Mouse (Mus musculus): ENCODE measurements around the gene Gadd45b. TPM values are rescaled to one million over a fixed set of nuclear protein-coding genes. Genes with fewer than 3 reads are reported as not detected.
A peak's percentile ranks its signal among the peaks of the same experiment; 100 is the strongest.

Gene Gadd45b
- polyA plus RNA-seq, 1 experiment from 2014 or later, result 5.0 TPM

- Histone ChIP-seq H3K9ac (ENCODE audit: low read depth, low read length) (no peak overlapping the region), H3K27ac (ENCODE audit: low read depth, low read length) (no peak overlapping the region), H3K4me3 (ENCODE audit: low read depth, low read length) (peak overlapping the region; percentile 46), H3K27me3 (replicated peaks; ENCODE audit: control insufficient read depth, insufficient read depth, low read length) (peaks cover 65% of the 10 kb centered on the region), H3K36me3 (ENCODE audit: control insufficient read depth, insufficient read depth, low read length) (no peaks in the 10 kb centered on the region), H3K4me1 (replicated peaks; ENCODE audit: control insufficient read depth, insufficient read depth, low read length) (peaks cover 58% of the 10 kb centered on the region), H3K4me2 (peak overlapping the region; percentile 99), H3K9me3 (ENCODE audit: control insufficient read depth, low read length) (no peaks in the 10 kb centered on the region)
- ATAC-seq (replicated peaks; ENCODE audit: low FRiP score) (no peak), DNase-seq (ENCODE audit: low spot score) (no peak)
- WGBS, result 2% methylated on average over 26 of the region's 26 CpGs
These were observed 1.8 kb downstream of the Gadd45b start for GRCm38 (mm10) chr10:80931695-80932094.

- no peak for ATAC-seq (replicated peaks; ENCODE audit: low FRiP score)
- Histone ChIP-seq H3K27me3 (replicated peaks; ENCODE audit: control insufficient read depth, insufficient read depth, low read length) (peaks cover 71% of the 10 kb centered on the region), H3K9me3 (ENCODE audit: control insufficient read depth, low read length) (no peaks in the 10 kb centered on the region), H3K4me3 (ENCODE audit: low read depth, low read length) (peak overlapping the region; percentile 46), H3K4me2 (peak overlapping the region; percentile 99), H3K27ac (ENCODE audit: low read depth, low read length) (no peak overlapping the region), H3K9ac (ENCODE audit: low read depth, low read length) (0 out of 2 replicates have a peak overlapping the region, but pooled peaks have one; percentile 48), H3K36me3 (ENCODE audit: control insufficient read depth, insufficient read depth, low read length) (no peaks in the 10 kb centered on the region), H3K4me1 (replicated peaks; ENCODE audit: control insufficient read depth, insufficient read depth, low read length) (peaks cover 63% of the 10 kb centered on the region)
- DNase-seq (ENCODE audit: low spot score), result peak; percentile 59
- WGBS, result 2% methylated on average over 20 of the region's 20 CpGs
These were observed 2.3 kb downstream of the Gadd45b start for GRCm38 (mm10) chr10:80932206-80932605.

GRCm38 (mm10) chr10:80932700-80933420, 3.0 kb downstream of the Gadd45b start:
- H3K27me3 ChIP-seq (replicated peaks; ENCODE audit: control insufficient read depth, insufficient read depth, low read length), result peaks cover 77% of the 10 kb centered on the region
- ATAC-seq (replicated peaks; ENCODE audit: low FRiP score), result no peak
- H3K9ac ChIP-seq (ENCODE audit: low read depth, low read length), result 0 out of 2 replicates have a peak overlapping the region, but pooled peaks have one; percentile 48
- H3K27ac ChIP-seq (ENCODE audit: low read depth, low read length), result no peak overlapping the region
- H3K36me3 ChIP-seq (ENCODE audit: control insufficient read depth, insufficient read depth, low read length), result no peaks in the 10 kb centered on the region
- no peak for DNase-seq (ENCODE audit: low spot score)
- 1% methylated on average over 17 of the region's 17 CpGs for WGBS
- peak overlapping the region; percentile 99 for H3K4me2 ChIP-seq
- no peaks in the 10 kb centered on the region for H3K9me3 ChIP-seq (ENCODE audit: control insufficient read depth, low read length)
- peaks cover 69% of the 10 kb centered on the region for H3K4me1 ChIP-seq (replicated peaks; ENCODE audit: control insufficient read depth, insufficient read depth, low read length)
- H3K4me3 ChIP-seq (ENCODE audit: low read depth, low read length), result peak overlapping the region; percentile 46

GRCm38 (mm10) chr10:80933421-80933979, 3.6 kb downstream of the Gadd45b start:
- Histone ChIP-seq H3K9ac (ENCODE audit: low read depth, low read length) (no peak overlapping the region), H3K4me2 (peak overlapping the region; percentile 99), H3K36me3 (ENCODE audit: control insufficient read depth, insufficient read depth, low read length) (no peaks in the 10 kb centered on the region), H3K9me3 (ENCODE audit: control insufficient read depth, low read length) (no peaks in the 10 kb centered on the region), H3K27me3 (replicated peaks; ENCODE audit: control insufficient read depth, insufficient read depth, low read length) (peaks cover 78% of the 10 kb centered on the region), H3K4me1 (replicated peaks; ENCODE audit: control insufficient read depth, insufficient read depth, low read length) (peaks cover 70% of the 10 kb centered on the region), H3K27ac (ENCODE audit: low read depth, low read length) (no peak overlapping the region), H3K4me3 (ENCODE audit: low read depth, low read length) (peak overlapping the region; percentile 36)
- ATAC-seq (replicated peaks; ENCODE audit: low FRiP score), result no peak
- WGBS, result 4% methylated on average over 21 of the region's 21 CpGs
- no peak for DNase-seq (ENCODE audit: low spot score)

DNA sequence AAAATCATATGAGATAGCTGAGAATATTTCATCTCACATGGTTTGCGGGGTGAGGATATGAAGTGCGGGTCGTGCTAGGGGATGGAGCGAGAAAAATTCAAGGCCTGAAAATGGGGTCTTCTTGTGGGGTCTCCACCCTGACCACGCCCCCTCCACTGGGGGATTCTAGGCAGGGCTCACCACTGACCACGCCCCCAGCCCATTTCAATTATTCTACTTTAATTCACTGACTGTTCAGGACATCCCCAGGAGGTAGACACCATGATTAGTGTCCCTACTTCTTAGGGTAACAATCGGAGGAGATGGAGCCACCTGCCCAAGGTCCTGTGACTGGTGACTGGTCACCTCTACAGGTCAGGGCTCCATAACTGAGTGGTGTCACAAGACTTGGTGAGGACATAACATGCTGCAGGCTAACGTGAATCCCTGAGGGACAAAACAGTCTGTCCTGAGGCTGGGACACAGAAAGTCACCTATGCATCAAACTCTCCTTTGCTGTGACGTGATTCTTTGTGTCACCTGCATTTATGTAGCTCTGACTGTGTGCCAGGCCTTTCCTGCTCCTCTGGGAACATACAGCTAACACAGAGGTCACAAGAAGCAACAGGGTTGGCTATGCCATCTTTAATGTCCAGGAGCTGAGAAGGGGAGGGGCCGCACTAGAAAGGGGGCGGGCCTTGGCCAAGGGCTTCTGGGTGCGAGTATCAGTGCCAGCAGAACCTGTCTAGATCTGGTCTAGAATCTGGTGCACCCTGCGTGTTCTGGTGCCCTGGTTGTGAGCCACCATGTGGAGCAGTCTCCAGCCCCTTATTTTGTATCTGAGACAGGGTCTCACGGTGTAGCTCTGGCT, 4.5 kb downstream of the Gadd45b start:
- 45% methylated on average over 14 of the region's 14 CpGs for WGBS
- DNase-seq (ENCODE audit: low spot score) (no peak), ATAC-seq (replicated peaks; ENCODE audit: low FRiP score) (no peak)
- Histone ChIP-seq H3K27me3 (replicated peaks; ENCODE audit: control insufficient read depth, insufficient read depth, low read length) (peaks cover 81% of the 10 kb centered on the region), H3K27ac (ENCODE audit: low read depth, low read length) (no peak overlapping the region), H3K4me2 (peak overlapping the region; percentile 99), H3K9me3 (ENCODE audit: control insufficient read depth, low read length) (no peaks in the 10 kb centered on the region), H3K9ac (ENCODE audit: low read depth, low read length) (no peak overlapping the region), H3K4me1 (replicated peaks; ENCODE audit: control insufficient read depth, insufficient read depth, low read length) (peaks cover 71% of the 10 kb centered on the region), H3K36me3 (ENCODE audit: control insufficient read depth, insufficient read depth, low read length) (no peaks in the 10 kb centered on the region), H3K4me3 (ENCODE audit: low read depth, low read length) (no peak overlapping the region)

GRCm38 (mm10) chr10:80935241-80935640, 5.4 kb downstream of the Gadd45b start:
- Histone ChIP-seq H3K9ac (ENCODE audit: low read depth, low read length) (no peak overlapping the region), H3K36me3 (ENCODE audit: control insufficient read depth, insufficient read depth, low read length) (no peaks in the 10 kb centered on the region), H3K4me1 (replicated peaks; ENCODE audit: control insufficient read depth, insufficient read depth, low read length) (peaks cover 75% of the 10 kb centered on the region), H3K9me3 (ENCODE audit: control insufficient read depth, low read length) (no peaks in the 10 kb centered on the region), H3K27ac (ENCODE audit: low read depth, low read length) (no peak overlapping the region), H3K27me3 (replicated peaks; ENCODE audit: control insufficient read depth, insufficient read depth, low read length) (peaks cover 79% of the 10 kb centered on the region), H3K4me2 (0 out of 2 replicates have a peak overlapping the region, but pooled peaks have one; percentile 12), H3K4me3 (ENCODE audit: low read depth, low read length) (no peak overlapping the region)
- no peak for DNase-seq (ENCODE audit: low spot score)
- WGBS, result 5% methylated on average over 3 of the region's 3 CpGs
- ATAC-seq (replicated peaks; ENCODE audit: low FRiP score), result no peak

- WGBS, result 13% methylated on average over 15 of the region's 17 CpGs
- Histone ChIP-seq H3K4me2 (peak overlapping the region; percentile 65), H3K9me3 (ENCODE audit: control insufficient read depth, low read length) (no peaks in the 10 kb centered on the region), H3K4me1 (replicated peaks; ENCODE audit: control insufficient read depth, insufficient read depth, low read length) (peaks cover 76% of the 10 kb centered on the region), H3K4me3 (ENCODE audit: low read depth, low read length) (peak overlapping the region; percentile 35; the same call in 1 of the 2 replicates), H3K9ac (ENCODE audit: low read depth, low read length) (no peak overlapping the region), H3K27me3 (replicated peaks; ENCODE audit: control insufficient read depth, insufficient read depth, low read length) (peaks cover 74% of the 10 kb centered on the region), H3K36me3 (ENCODE audit: control insufficient read depth, insufficient read depth, low read length) (no peaks in the 10 kb centered on the region), H3K27ac (ENCODE audit: low read depth, low read length) (no peak overlapping the region)
- DNase-seq (ENCODE audit: low spot score) (no peak), ATAC-seq (replicated peaks; ENCODE audit: low FRiP score) (no peak)
These were observed 5.8 kb downstream of the Gadd45b start for GRCm38 (mm10) chr10:80935698-80936097.

GRCm38 (mm10) chr10:80936135-80936809, 6.4 kb downstream of the Gadd45b start:
- Histone ChIP-seq H3K4me1 (replicated peaks; ENCODE audit: control insufficient read depth, insufficient read depth, low read length) (peaks cover 72% of the 10 kb centered on the region), H3K27ac (ENCODE audit: low read depth, low read length) (no peak overlapping the region), H3K9me3 (ENCODE audit: control insufficient read depth, low read length) (no peaks in the 10 kb centered on the region), H3K27me3 (replicated peaks; ENCODE audit: control insufficient read depth, insufficient read depth, low read length) (peaks cover 68% of the 10 kb centered on the region), H3K4me3 (ENCODE audit: low read depth, low read length) (peak overlapping the region; percentile 35), H3K36me3 (ENCODE audit: control insufficient read depth, insufficient read depth, low read length) (no peaks in the 10 kb centered on the region), H3K9ac (ENCODE audit: low read depth, low read length) (peak overlapping the region; percentile 14; the same call in 1 of the 2 replicates), H3K4me2 (peak overlapping the region; percentile 65)
- 2% methylated on average over 37 of the region's 37 CpGs for WGBS
- DNase-seq (ENCODE audit: low spot score) (peak; percentile 60), ATAC-seq (replicated peaks; ENCODE audit: low FRiP score) (no peak)
